Mouse (Mus musculus) heart, embryonic 15.5 days (tissue): ENCODE data around the gene Pum1. TPM values are rescaled to one million over a fixed set of nuclear protein-coding genes. Genes with fewer than 3 reads are reported as not detected.
A peak's percentile ranks its signal among the peaks of the same experiment; 100 is the strongest.

Experiments
- ATAC-seq: fragments of 200-750 bp; cut with Nextera tagmentation; replicated peaks from 2 replicates; pipeline ENCODE4 v1.8.0; 2017; ENCODE audit warnings: low read depth, moderate TSS enrichment; ENCODE audit not compliant: insufficient number of reproducible peaks, insufficient read depth, low FRiP score
- H3K27ac ChIP-seq: fragments of 300-500 bp; sonication (generic); 2 replicates; pipeline ENCODE4 v1.5.1; 2015; ENCODE audit warnings: mild to moderate bottlenecking, inconsistent platforms
- H3K27me3 ChIP-seq: fragments of 300-500 bp; sonication (generic); 2 replicates; pipeline ENCODE4 v1.6.1; 2015; ENCODE audit warnings: inconsistent platforms
- H3K36me3 ChIP-seq: fragments of 300-500 bp; sonication (generic); 2 replicates; pipeline ENCODE4 v1.6.1; 2015; ENCODE audit warnings: mild to moderate bottlenecking, inconsistent platforms
- H3K4me1 ChIP-seq: fragments of 300-500 bp; sonication (generic); replicated peaks from 2 replicates; pipeline ENCODE4 v1.6.1; 2015; ENCODE audit warnings: inconsistent platforms
- H3K4me2 ChIP-seq: fragments of 300-500 bp; sonication (generic); 2 replicates; pipeline ENCODE4 v1.6.1; 2015; ENCODE audit warnings: inconsistent platforms, mild to moderate bottlenecking, moderate library complexity
- H3K4me3 ChIP-seq: fragments of 300-500 bp; sonication (generic); 2 replicates; pipeline ENCODE4 v1.5.1; 2015; ENCODE audit warnings: mild to moderate bottlenecking, inconsistent platforms
- H3K9ac ChIP-seq: fragments of 300-500 bp; sonication (generic); 2 replicates; pipeline ENCODE4 v1.6.1; 2015; ENCODE audit warnings: mild to moderate bottlenecking, inconsistent platforms
- H3K9me3 ChIP-seq: fragments of 300-500 bp; sonication (generic); replicated peaks from 2 replicates; pipeline ENCODE4 v1.6.1; 2016; ENCODE audit warnings: inconsistent platforms
- WGBS: fragments of 180-500 bp; shearing (Covaris S2); methylation state at CpG from one replicate; pipeline ENCODE4 v1.1.7; 2015; ENCODE audit warnings: mixed read lengths; 5-methylcytosine and 5-hydroxymethylcytosine counted together
- polyA plus RNA-seq: library from polyadenylated mRNA; unstranded; fragments of >200 nt; fragmentation: Nextera tagmentation; extraction: Ambion mirVana; gene quantifications from 2 replicates; pipeline ENCODE4 v1.2.1, GENCODE M21; 2015

Pum1 gene
- polyA plus RNA-seq, 1 experiment from 2014 or later: 46.8 TPM

GRCm38 (mm10) chr4:130803591-130803990 is 140.5 kb downstream of the Pum1 start:
- no peak overlapping the region for H3K4me2 ChIP-seq
- no peaks in the 10 kb centered on the region for H3K36me3 ChIP-seq
- no peak overlapping the region for H3K27ac ChIP-seq
- H3K4me1 ChIP-seq: peaks cover 64% of the 10 kb centered on the region
- no peaks in the 10 kb centered on the region for H3K27me3 ChIP-seq
- no peaks in the 10 kb centered on the region for H3K9me3 ChIP-seq
- no peak for ATAC-seq
- H3K4me3 ChIP-seq: no peak overlapping the region
- WGBS: 66% methylated on average over 2 of the region's 2 CpGs
- no peak overlapping the region for H3K9ac ChIP-seq

- no peak overlapping the region for H3K4me2 ChIP-seq
- ATAC-seq: no peak
- H3K36me3 ChIP-seq: no peaks in the 10 kb centered on the region
- no peak overlapping the region for H3K27ac ChIP-seq
- WGBS: 59% methylated on average over 2 of the region's 2 CpGs
- no peaks in the 10 kb centered on the region for H3K9me3 ChIP-seq
- no peak overlapping the region for H3K9ac ChIP-seq
- H3K4me3 ChIP-seq: no peak overlapping the region
- no peaks in the 10 kb centered on the region for H3K27me3 ChIP-seq
- H3K4me1 ChIP-seq: peaks cover 57% of the 10 kb centered on the region
Observed at GRCm38 (mm10) chr4:130804292-130804691, 141.2 kb downstream of the Pum1 start.

- Histone ChIP-seq H3K9me3 (no peaks in the 10 kb centered on the region), H3K9ac (no peak overlapping the region), H3K4me1 (peaks cover 55% of the 10 kb centered on the region), H3K4me2 (no peak overlapping the region), H3K27ac (peak overlapping the region; percentile 62), H3K4me3 (no peak overlapping the region), H3K27me3 (no peaks in the 10 kb centered on the region), H3K36me3 (no peaks in the 10 kb centered on the region)
- WGBS: 64% methylated on average over 7 of the region's 7 CpGs
- ATAC-seq: no peak
Observed at GRCm38 (mm10) chr4:130804771-130805361, 141.7 kb downstream of the Pum1 start.

- Histone ChIP-seq H3K4me3 (no peak overlapping the region), H3K9ac (no peak overlapping the region), H3K27me3 (no peaks in the 10 kb centered on the region), H3K9me3 (no peaks in the 10 kb centered on the region), H3K4me2 (no peak overlapping the region), H3K27ac (no peak overlapping the region), H3K36me3 (no peaks in the 10 kb centered on the region), H3K4me1 (peaks cover 47% of the 10 kb centered on the region)
- WGBS: 77% methylated on average over 7 of the region's 7 CpGs
- no peak for ATAC-seq
Observed at GRCm38 (mm10) chr4:130805746-130806145, 142.6 kb downstream of the Pum1 start.

- 85% methylated on average over 9 of the region's 9 CpGs for WGBS
- ATAC-seq: no peak
Observed at GRCm38 (mm10) chr4:130806746-130807145, 143.6 kb downstream of the Pum1 start.

GRCm38 (mm10) chr4:130809784-130810183 is 146.7 kb downstream of the Pum1 start:
- no peak for ATAC-seq
- Histone ChIP-seq H3K4me3 (no peak overlapping the region), H3K4me1 (peaks cover 19% of the 10 kb centered on the region), H3K4me2 (no peak overlapping the region), H3K9me3 (no peaks in the 10 kb centered on the region), H3K9ac (no peak overlapping the region), H3K27me3 (no peaks in the 10 kb centered on the region), H3K36me3 (no peaks in the 10 kb centered on the region), H3K27ac (no peak overlapping the region)
- WGBS: 55% methylated on average over 5 of the region's 5 CpGs

More at GRCm38 (mm10) chr4:130806746-130807145, 143.6 kb downstream of the Pum1 start:
- H3K4me2 ChIP-seq: no peak overlapping the region
- H3K36me3 ChIP-seq: no peaks in the 10 kb centered on the region
- H3K9me3 ChIP-seq: no peaks in the 10 kb centered on the region
- H3K4me1 ChIP-seq: peaks cover 42% of the 10 kb centered on the region
- H3K9ac ChIP-seq: no peak overlapping the region
- H3K27me3 ChIP-seq: no peaks in the 10 kb centered on the region
- H3K27ac ChIP-seq: no peak overlapping the region
- H3K4me3 ChIP-seq: no peak overlapping the region

GRCm38 (mm10) chr4:130810845-130811244 is 147.7 kb downstream of the Pum1 start:
- H3K36me3 ChIP-seq: no peaks in the 10 kb centered on the region
- peaks cover 14% of the 10 kb centered on the region for H3K4me1 ChIP-seq
- H3K4me2 ChIP-seq: no peak overlapping the region
- H3K9ac ChIP-seq: no peak overlapping the region
- H3K27ac ChIP-seq: no peak overlapping the region
- H3K27me3 ChIP-seq: no peaks in the 10 kb centered on the region
- H3K4me3 ChIP-seq: no peak overlapping the region
- no peak for ATAC-seq
- 39% methylated on average over 2 of the region's 3 CpGs for WGBS
- no peaks in the 10 kb centered on the region for H3K9me3 ChIP-seq

- H3K4me1 ChIP-seq: peaks cover 14% of the 10 kb centered on the region
- no peak overlapping the region for H3K27ac ChIP-seq
- WGBS: 68% methylated on average over 7 of the region's 7 CpGs
- H3K36me3 ChIP-seq: no peaks in the 10 kb centered on the region
- no peak overlapping the region for H3K4me2 ChIP-seq
- no peak for ATAC-seq
- no peaks in the 10 kb centered on the region for H3K27me3 ChIP-seq
- no peak overlapping the region for H3K9ac ChIP-seq
- H3K4me3 ChIP-seq: no peak overlapping the region
- no peaks in the 10 kb centered on the region for H3K9me3 ChIP-seq
Observed at GRCm38 (mm10) chr4:130811385-130811784, 148.3 kb downstream of the Pum1 start.

GRCm38 (mm10) chr4:130813958-130814357 is 150.8 kb downstream of the Pum1 start:
- no peak overlapping the region for H3K4me2 ChIP-seq
- peaks cover 14% of the 10 kb centered on the region for H3K4me1 ChIP-seq

GRCm38 (mm10) chr4:130814742-130815330 is 151.7 kb downstream of the Pum1 start:
- H3K27ac ChIP-seq: no peak overlapping the region
- H3K4me3 ChIP-seq: no peak overlapping the region
- no peaks in the 10 kb centered on the region for H3K36me3 ChIP-seq
- peaks cover 11% of the 10 kb centered on the region for H3K4me1 ChIP-seq
- WGBS: 66% methylated on average over 8 of the region's 8 CpGs
- H3K9me3 ChIP-seq: no peaks in the 10 kb centered on the region
- no peak overlapping the region for H3K9ac ChIP-seq
- no peak overlapping the region for H3K4me2 ChIP-seq
- ATAC-seq: no peak
- H3K27me3 ChIP-seq: no peaks in the 10 kb centered on the region

More at GRCm38 (mm10) chr4:130813958-130814357, 150.8 kb downstream of the Pum1 start:
- Histone ChIP-seq H3K9me3 (no peaks in the 10 kb centered on the region), H3K9ac (no peak overlapping the region), H3K4me3 (no peak overlapping the region), H3K36me3 (no peaks in the 10 kb centered on the region), H3K27ac (no peak overlapping the region), H3K27me3 (no peaks in the 10 kb centered on the region)
- no peak for ATAC-seq
- WGBS: 60% methylated on average over 2 of the region's 2 CpGs

GRCm38 (mm10) chr4:130815860-130816259 is 152.7 kb downstream of the Pum1 start:
- H3K9me3 ChIP-seq: no peaks in the 10 kb centered on the region
- 79% methylated on average over 8 of the region's 8 CpGs for WGBS
- no peak for ATAC-seq
- no peak overlapping the region for H3K27ac ChIP-seq
- H3K9ac ChIP-seq: no peak overlapping the region
- H3K27me3 ChIP-seq: no peaks in the 10 kb centered on the region
- no peak overlapping the region for H3K4me2 ChIP-seq
- H3K4me1 ChIP-seq: peaks cover 15% of the 10 kb centered on the region
- H3K36me3 ChIP-seq: no peaks in the 10 kb centered on the region
- H3K4me3 ChIP-seq: no peak overlapping the region

GRCm38 (mm10) chr4:130819806-130820205 is 156.7 kb downstream of the Pum1 start:
- ATAC-seq: no peak
- no peaks in the 10 kb centered on the region for H3K9me3 ChIP-seq
- no peak overlapping the region for H3K4me2 ChIP-seq
- H3K9ac ChIP-seq: no peak overlapping the region
- no peak overlapping the region for H3K27ac ChIP-seq
- H3K4me3 ChIP-seq: no peak overlapping the region
- H3K4me1 ChIP-seq: peaks cover 9% of the 10 kb centered on the region
- 71% methylated on average over 3 of the region's 3 CpGs for WGBS
- H3K36me3 ChIP-seq: 0 out of 2 replicates have a peak, but pooled peaks cover 8% of the 10 kb centered on the region
- H3K27me3 ChIP-seq: no peaks in the 10 kb centered on the region
